Mouse (Mus musculus): ENCODE measurements around the gene Chst11. TPM values are rescaled to one million over a fixed set of nuclear protein-coding genes. Genes with fewer than 3 reads are reported as not detected.

Chst11 gene
- polyA plus RNA-seq (2012; fragmentation: generic; extraction: Trizol): 12.1 TPM

DNA sequence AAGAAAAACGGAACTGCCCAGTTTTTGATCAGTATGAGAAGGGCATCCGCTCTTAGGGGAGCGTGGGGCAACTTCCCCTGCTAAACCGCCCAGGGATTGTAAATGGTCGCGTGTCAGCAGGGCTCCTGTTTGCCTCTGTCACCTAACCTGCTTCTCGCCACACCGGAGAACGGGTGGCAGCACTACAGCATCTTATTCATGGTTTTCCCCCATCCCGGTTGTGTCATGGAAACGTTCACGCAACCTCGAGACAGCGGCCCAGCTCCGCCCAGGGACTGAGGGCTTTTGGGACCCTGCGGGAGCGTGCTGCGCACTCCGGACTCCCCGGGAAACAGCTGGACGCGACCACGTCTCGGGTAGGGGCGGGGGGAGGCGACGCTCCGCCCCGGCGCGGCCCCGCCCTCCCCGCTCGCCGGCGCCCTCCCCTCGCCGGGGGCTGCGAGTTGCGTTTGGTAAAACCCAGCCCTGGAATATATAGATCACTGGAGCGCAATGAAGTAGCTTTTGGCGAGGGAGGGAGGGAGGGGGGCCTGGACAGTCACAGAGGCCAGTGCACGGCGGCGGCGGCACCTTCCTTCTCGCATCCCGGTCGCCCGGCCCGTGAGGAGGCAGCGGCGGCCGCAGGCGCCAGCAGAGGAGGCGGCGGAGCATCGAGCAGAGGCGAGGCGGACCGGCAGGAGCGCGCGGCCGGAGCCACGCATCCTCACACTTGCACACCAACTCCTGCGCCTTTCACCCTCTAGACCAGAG, at the start of gene Chst11:
Gene Chst11 (plus strand): TSS at position 549 of the 750 bp plus-strand sequence.
- Histone ChIP-seq H3K79me2 (ENCODE audit: control insufficient read depth, insufficient read depth) (peaks cover 36% of the 10 kb centered on the region), H3K4me2 (ENCODE audit: low read depth) (peak within 1 kb of the TSS; percentile 98), H3K4me3 (peak within 1 kb of the TSS; percentile 64), H3ac (ENCODE audit: control insufficient read depth, insufficient read length) (peak within 1 kb of the TSS; percentile 20), H3K27me3 (ENCODE audit: control insufficient read depth, insufficient read depth, insufficient read length) (no peaks in the 10 kb centered on the region), H3K36me3 (ENCODE audit: control insufficient read depth, insufficient read depth) (no peaks in the 10 kb centered on the region)
- TF ChIP-seq TCF3 (IDR thresholded peaks at IDR 0.05; ENCODE audit: insufficient read length, low read depth): no peak
- peak; percentile 21 to 87 (median 74) for TF ChIP-seq MYOG (IDR thresholded peaks at IDR 0.05; ENCODE audit: control insufficient read depth in 1 of 3, insufficient read depth in 1 of 3, insufficient read length in 2 of 3, low read depth in 2 of 3)
- no peak for TF ChIP-seq REST (IDR thresholded peaks at IDR 0.05; ENCODE audit: insufficient read depth, insufficient read length)
- peak in 2 of 3 experiments; percentile 67 to 79 for TF ChIP-seq MYOD1 (IDR thresholded peaks at IDR 0.05; ENCODE audit: control insufficient read depth in 1 of 3, insufficient read length in 2 of 3, low read depth in 2 of 3)
- TF ChIP-seq POLR2A (IDR thresholded peaks at IDR 0.05; ENCODE audit: insufficient read length, low read depth): peak; percentile 67
- no peak for TF ChIP-seq USF1 (IDR thresholded peaks at IDR 0.05; ENCODE audit: low read depth)
- no peak for TF ChIP-seq TCF12 (IDR thresholded peaks at IDR 0.05; ENCODE audit: insufficient read depth, poor library complexity, severe bottlenecking)
- TF ChIP-seq SRF (IDR thresholded peaks at IDR 0.05; ENCODE audit: control insufficient read depth, insufficient read length, low read depth): peak; percentile 41
- no peak for TF ChIP-seq CEBPB (IDR thresholded peaks at IDR 0.05; ENCODE audit: insufficient read depth, poor library complexity, severe bottlenecking)
- peak; percentile 45 for TF ChIP-seq POLR2AphosphoS2 (IDR thresholded peaks at IDR 0.05; ENCODE audit: insufficient read length, low read depth)
- TF ChIP-seq E2F4 (IDR thresholded peaks at IDR 0.05; ENCODE audit: insufficient read depth): no peak
- no peak for TF ChIP-seq MAX (IDR thresholded peaks at IDR 0.05; ENCODE audit: low read depth)

DNA sequence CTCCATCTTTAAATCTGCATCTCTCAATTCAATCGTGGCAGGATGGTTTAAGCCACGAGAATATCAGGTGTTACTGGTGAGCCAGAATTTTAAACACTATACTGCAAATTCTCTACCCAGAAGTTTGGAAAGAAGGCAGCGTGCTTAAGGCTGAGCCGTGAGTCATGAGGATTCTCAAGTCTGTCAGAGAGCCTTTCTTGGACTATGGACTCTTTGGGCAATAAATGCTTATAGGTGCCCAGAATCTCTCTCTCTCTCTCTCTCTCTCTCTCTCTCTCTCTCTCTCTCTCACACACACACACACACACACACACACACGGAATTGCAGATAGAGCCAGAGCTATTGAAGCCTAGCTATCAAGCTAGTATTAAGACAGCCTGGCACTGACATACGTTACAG, 49.5 kb upstream of the Chst11 start:
- no peak for TF ChIP-seq E2F4 (IDR thresholded peaks at IDR 0.05; ENCODE audit: insufficient read depth)
- no peak for TF ChIP-seq SRF (IDR thresholded peaks at IDR 0.05; ENCODE audit: control insufficient read depth, insufficient read length, low read depth)
- TF ChIP-seq POLR2A (IDR thresholded peaks at IDR 0.05; ENCODE audit: insufficient read length, low read depth): no peak
- TF ChIP-seq CEBPB (IDR thresholded peaks at IDR 0.05; ENCODE audit: insufficient read depth, poor library complexity, severe bottlenecking): no peak
- no peak for TF ChIP-seq POLR2AphosphoS2 (IDR thresholded peaks at IDR 0.05; ENCODE audit: insufficient read length, low read depth)
- TF ChIP-seq MYOG (IDR thresholded peaks at IDR 0.05; ENCODE audit: control insufficient read depth in 1 of 3, insufficient read depth in 1 of 3, insufficient read length in 2 of 3, low read depth in 2 of 3): no peak
- no peak for TF ChIP-seq TCF12 (IDR thresholded peaks at IDR 0.05; ENCODE audit: insufficient read depth, poor library complexity, severe bottlenecking)
- no peak for TF ChIP-seq USF1 (IDR thresholded peaks at IDR 0.05; ENCODE audit: low read depth)
- TF ChIP-seq TCF3 (IDR thresholded peaks at IDR 0.05; ENCODE audit: insufficient read length, low read depth): no peak
- no peak for TF ChIP-seq MYOD1 (IDR thresholded peaks at IDR 0.05; ENCODE audit: control insufficient read depth in 1 of 3, insufficient read length in 2 of 3, low read depth in 2 of 3)
- no peak for TF ChIP-seq MAX (IDR thresholded peaks at IDR 0.05; ENCODE audit: low read depth)
- TF ChIP-seq REST (IDR thresholded peaks at IDR 0.05; ENCODE audit: insufficient read depth, insufficient read length): no peak

DNA sequence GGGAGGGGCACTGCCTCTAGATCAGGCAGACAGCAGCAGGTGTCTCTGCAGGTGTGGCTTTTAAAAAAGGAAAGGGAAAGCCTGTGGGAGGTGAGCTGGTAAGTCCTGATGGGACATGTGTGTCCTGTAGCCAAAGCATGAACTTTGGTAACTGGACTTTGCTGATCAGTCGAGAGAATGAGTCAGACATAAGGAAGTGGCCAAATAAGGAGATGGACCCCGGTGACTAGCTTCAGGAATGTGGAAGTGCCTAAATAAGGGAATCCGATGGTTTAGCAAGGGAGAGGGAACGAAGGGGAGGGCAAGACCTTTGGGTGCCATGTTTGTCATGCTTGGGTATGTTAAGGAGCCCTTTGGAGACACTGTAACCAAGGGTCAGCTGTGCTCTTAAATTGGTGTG, 31.9 kb upstream of the Chst11 start:
- Histone ChIP-seq H3ac (ENCODE audit: control insufficient read depth, insufficient read length) (no peak overlapping the region), H3K4me2 (ENCODE audit: low read depth) (no peak overlapping the region), H3K27me3 (ENCODE audit: control insufficient read depth, insufficient read depth, insufficient read length) (no peaks in the 10 kb centered on the region), H3K36me3 (ENCODE audit: control insufficient read depth, insufficient read depth) (no peaks in the 10 kb centered on the region), H3K4me3 (no peak overlapping the region), H3K79me2 (ENCODE audit: control insufficient read depth, insufficient read depth) (no peaks in the 10 kb centered on the region)
- TF ChIP-seq POLR2A (IDR thresholded peaks at IDR 0.05; ENCODE audit: insufficient read length, low read depth) (no peak), MAX (IDR thresholded peaks at IDR 0.05; ENCODE audit: low read depth) (no peak), TCF3 (IDR thresholded peaks at IDR 0.05; ENCODE audit: insufficient read length, low read depth) (no peak), USF1 (IDR thresholded peaks at IDR 0.05; ENCODE audit: low read depth) (no peak), E2F4 (IDR thresholded peaks at IDR 0.05; ENCODE audit: insufficient read depth) (no peak), SRF (IDR thresholded peaks at IDR 0.05; ENCODE audit: control insufficient read depth, insufficient read length, low read depth) (peak; percentile 78), MYOD1 (IDR thresholded peaks at IDR 0.05; ENCODE audit: control insufficient read depth in 1 of 3, insufficient read length in 2 of 3, low read depth in 2 of 3) (no peak)

More for the DNA sequence above, 49.5 kb upstream of the Chst11 start:
- H3K79me2 ChIP-seq (ENCODE audit: control insufficient read depth, insufficient read depth): no peaks in the 10 kb centered on the region
- no peak overlapping the region for H3ac ChIP-seq (ENCODE audit: control insufficient read depth, insufficient read length)
- H3K27me3 ChIP-seq (ENCODE audit: control insufficient read depth, insufficient read depth, insufficient read length): no peaks in the 10 kb centered on the region
- no peak overlapping the region for H3K4me2 ChIP-seq (ENCODE audit: low read depth)
- H3K4me3 ChIP-seq: no peak overlapping the region
- H3K36me3 ChIP-seq (ENCODE audit: control insufficient read depth, insufficient read depth): no peaks in the 10 kb centered on the region

DNA sequence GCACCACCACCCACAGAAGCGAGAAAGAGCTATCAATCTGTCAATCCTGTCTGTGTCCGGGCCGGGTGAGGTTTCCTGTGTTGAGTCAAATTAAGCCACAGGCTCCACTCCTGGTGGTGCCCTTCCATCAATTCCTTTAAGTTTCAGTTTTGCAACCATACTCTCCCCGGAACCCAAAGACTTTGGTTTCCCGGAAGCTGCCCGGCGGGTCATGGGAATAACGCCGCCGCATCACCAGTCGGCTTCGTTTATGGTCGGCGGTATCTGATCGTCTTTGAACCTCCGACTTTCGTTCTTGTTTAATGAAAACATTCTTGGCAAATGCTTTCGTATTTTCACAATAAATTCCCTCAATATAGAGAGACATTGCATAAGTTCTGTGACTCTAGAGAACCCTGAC, 30.2 kb upstream of the Chst11 start:
- Histone ChIP-seq H3ac (ENCODE audit: control insufficient read depth, insufficient read length) (no peak overlapping the region), H3K79me2 (ENCODE audit: control insufficient read depth, insufficient read depth) (no peaks in the 10 kb centered on the region), H3K4me2 (ENCODE audit: low read depth) (no peak overlapping the region), H3K4me3 (no peak overlapping the region), H3K36me3 (ENCODE audit: control insufficient read depth, insufficient read depth) (no peaks in the 10 kb centered on the region), H3K27me3 (ENCODE audit: control insufficient read depth, insufficient read depth, insufficient read length) (no peaks in the 10 kb centered on the region)
- no peak for TF ChIP-seq USF1 (IDR thresholded peaks at IDR 0.05; ENCODE audit: low read depth)
- no peak for TF ChIP-seq POLR2AphosphoS2 (IDR thresholded peaks at IDR 0.05; ENCODE audit: insufficient read length, low read depth)
- TF ChIP-seq POLR2A (IDR thresholded peaks at IDR 0.05; ENCODE audit: insufficient read length, low read depth): no peak
- TF ChIP-seq MYOD1 (IDR thresholded peaks at IDR 0.05; ENCODE audit: control insufficient read depth in 1 of 3, insufficient read length in 2 of 3, low read depth in 2 of 3): no peak
- TF ChIP-seq TCF3 (IDR thresholded peaks at IDR 0.05; ENCODE audit: insufficient read length, low read depth): no peak
- no peak for TF ChIP-seq E2F4 (IDR thresholded peaks at IDR 0.05; ENCODE audit: insufficient read depth)
- TF ChIP-seq TCF12 (IDR thresholded peaks at IDR 0.05; ENCODE audit: insufficient read depth, poor library complexity, severe bottlenecking): no peak
- no peak for TF ChIP-seq REST (IDR thresholded peaks at IDR 0.05; ENCODE audit: insufficient read depth, insufficient read length)
- TF ChIP-seq SRF (IDR thresholded peaks at IDR 0.05; ENCODE audit: control insufficient read depth, insufficient read length, low read depth): no peak
- no peak for TF ChIP-seq CEBPB (IDR thresholded peaks at IDR 0.05; ENCODE audit: insufficient read depth, poor library complexity, severe bottlenecking)
- TF ChIP-seq MAX (IDR thresholded peaks at IDR 0.05; ENCODE audit: low read depth): no peak

Data from myocyte (in vitro differentiated cells).